Mouse (Mus musculus) kidney, adult 10 weeks (tissue): Measurements from ENCODE around the gene Ncf2. TPM values are rescaled to one million over a fixed set of nuclear protein-coding genes. Genes with fewer than 3 reads are reported as not detected.

Source experiments
- polyA plus RNA-seq: library from polyadenylated mRNA; stranded (reverse); fragments of 350-450 nt; fragmentation: Illumina TruSeq; extraction: RNeasy Lipid Tissue Mini Kit (QIAGEN cat#74804); gene quantifications from one replicate; pipeline ENCODE4 v1.2.3, GENCODE M21; 2014; ENCODE audit warnings: low read depth, low replicate concordance

Gene Ncf2
- polyA plus RNA-seq, result 0.77 TPM

GRCm38 (mm10) chr1:152799897-152800296 is at the start of gene Ncf2:
TSS of gene Ncf2 (plus strand) at chr1:152800194.

GRCm38 (mm10) chr1:152750312-152750965 is 49.6 kb upstream of the Ncf2 start, which contains the start of gene Apobec4:
TSS of gene Apobec4 (plus strand) at chr1:152750551.

GRCm38 (mm10) chr1:152766032-152766772 is 33.8 kb upstream of the Ncf2 start, which contains the start of the genes Rgl1 and Arpc5:
TSS of gene Rgl1 (minus strand) at chr1:152766351.
TSS of gene Arpc5 (plus strand) at chr1:152766542.

Other genes with a start within 250 kb of the Ncf2 start
- gene Apobec4, start 49.6 kb upstream of the Ncf2 start, polyA plus RNA-seq, result not detected
- gene Rgl1, start 33.8 kb upstream of the Ncf2 start, polyA plus RNA-seq, result 52.0 TPM
- 239 TPM for gene Arpc5, start 33.7 kb upstream of the Ncf2 start, polyA plus RNA-seq
- 49.7 TPM for gene Smg7, start 102.5 kb downstream of the Ncf2 start, polyA plus RNA-seq
- gene Nmnat2, start 154.8 kb downstream of the Ncf2 start, polyA plus RNA-seq, result not detected